Mouse (Mus musculus) ES-CJ7 (cell line): ENCODE measurements at regions not wholly inside any gene's neighbourhood (a gene's known extent, or its start where the extent isn't known, plus 50 kb on each side); places are given as distances from the start of the nearest gene placed in this dataset.

Experiments
- DNase-seq: peaks from one replicate; pipeline ENCODE4 v3.0.0; 2011; ENCODE audit warnings: low read depth, low spot score

DNA sequence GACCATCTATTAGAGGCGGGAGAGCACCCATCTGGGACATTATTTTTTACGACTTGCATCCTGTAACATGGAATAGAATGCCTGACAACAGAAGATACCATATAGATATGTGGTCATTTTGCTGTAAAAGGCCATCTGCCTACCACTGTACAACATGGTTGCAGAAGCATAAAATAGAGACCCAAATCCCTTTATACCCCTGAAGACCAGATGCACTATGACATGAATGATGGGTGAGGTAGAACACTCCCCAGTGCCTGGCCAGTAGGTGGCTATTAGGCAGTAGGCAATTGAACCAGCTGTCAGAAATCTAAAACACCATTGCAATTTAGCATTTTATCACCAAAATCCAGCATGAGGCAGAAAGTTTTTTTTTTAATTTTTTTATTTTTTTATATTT, 289.6 kb downstream of the Lmo7 start:
- no peak for DNase-seq

- no peak for DNase-seq
Observed at GRCm38 (mm10) chr14:102016572-102016971, 286.8 kb downstream of the Lmo7 start.

GRCm38 (mm10) chr14:102014976-102015603, 285.3 kb downstream of the Lmo7 start:
- no peak for DNase-seq

DNA sequence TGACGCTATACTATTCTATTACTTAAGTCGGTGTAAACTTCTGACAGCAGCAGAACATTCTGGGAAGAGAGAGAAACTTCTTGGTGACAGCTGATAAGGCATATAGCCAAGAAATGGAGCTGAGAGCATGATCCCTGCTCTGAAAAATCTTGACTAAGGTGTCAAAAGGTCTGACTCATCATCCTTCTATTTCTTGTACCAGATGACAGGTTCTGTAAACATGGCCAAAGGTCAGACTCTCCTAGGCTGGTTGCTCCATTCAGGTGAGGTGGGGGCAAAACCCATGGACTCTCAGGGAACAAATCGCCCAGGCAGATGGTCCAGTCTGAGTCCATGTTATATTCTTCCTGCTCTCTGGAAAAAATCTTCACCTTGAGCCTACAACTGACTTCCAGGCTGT, 283.5 kb downstream of the Lmo7 start:
- DNase-seq = no peak

DNA sequence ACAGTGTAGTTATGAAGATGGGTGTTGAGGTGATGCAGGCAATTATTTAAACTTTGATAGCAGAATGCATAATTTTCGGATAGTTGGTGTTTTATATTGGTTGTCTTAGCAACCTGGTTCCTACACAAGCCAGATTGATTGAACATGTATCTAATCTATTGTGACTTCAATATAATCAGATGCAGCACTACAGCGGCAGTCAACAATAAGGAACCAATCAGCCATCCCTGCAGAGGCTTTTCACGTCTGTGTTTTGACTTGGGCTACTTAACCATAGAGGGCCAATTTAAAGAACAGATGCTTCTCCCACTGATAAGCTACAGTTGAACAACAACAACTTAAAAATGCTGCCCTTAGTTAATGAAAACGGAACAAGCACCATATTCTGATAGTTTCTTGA, 267.8 kb downstream of the Lmo7 start:
- DNase-seq = no peak

DNA sequence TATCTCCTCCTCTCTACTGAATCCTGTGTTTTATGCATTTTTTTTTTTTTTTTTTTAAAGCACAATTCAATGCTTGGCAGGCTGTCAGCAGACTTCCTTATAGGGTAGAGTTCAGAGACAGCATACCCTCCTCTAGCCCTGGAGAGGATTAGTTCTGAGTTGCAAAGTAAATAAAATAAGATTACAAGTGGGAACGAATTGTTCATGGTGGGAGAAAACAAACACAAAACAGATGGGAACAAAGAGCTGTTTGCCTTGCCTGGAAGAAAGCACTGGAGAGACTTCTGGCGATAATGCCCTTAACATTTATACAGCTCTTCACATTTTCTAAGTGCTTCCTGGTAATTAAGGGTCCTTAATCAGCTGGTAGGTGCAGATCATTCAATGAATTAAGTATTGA, 254.6 kb downstream of the Lmo7 start:
- DNase-seq = no peak
